Mouse (Mus musculus) liver, embryonic 14.5 days (tissue): Measurements from ENCODE around the gene Gdpd5.

Experiments
- CTCF ChIP-seq: IDR thresholded peaks from 2 replicates; pipeline ENCODE4 v1.5.1; 2016; ENCODE audit warnings: antibody characterized with exemption, low read depth, control low read depth
- EP300 ChIP-seq: IDR thresholded peaks from 2 replicates; pipeline ENCODE4 v1.6.1; 2016; ENCODE audit warnings: antibody characterized with exemption, low read depth

DNA sequence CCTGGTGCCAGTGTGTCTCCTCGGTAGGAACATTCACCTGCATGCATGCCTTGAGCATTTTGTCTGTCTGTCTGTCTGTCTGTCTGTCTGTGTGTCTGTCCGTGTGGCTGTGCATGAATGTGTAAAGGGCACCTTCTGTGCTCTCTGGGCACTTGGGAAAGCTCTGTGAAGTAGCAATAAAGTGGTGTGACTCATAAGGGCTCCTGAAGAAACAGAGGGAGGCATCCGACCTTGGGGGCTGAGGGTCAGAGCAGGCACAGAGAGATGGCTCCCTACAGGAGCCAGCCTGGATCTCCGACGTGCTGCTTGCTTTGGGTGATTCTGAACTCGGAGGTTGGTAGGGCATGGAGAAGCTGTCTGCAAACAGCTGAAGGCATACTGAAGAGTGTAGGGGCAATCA lies 21.3 kb downstream of the Gdpd5 start:
- TF ChIP-seq EP300: no peak
- TF ChIP-seq CTCF: no peak
